Mouse (Mus musculus): ENCODE measurements at regions not wholly inside any gene's neighbourhood (a gene's known extent, or its start where the extent isn't known, plus 50 kb on each side); places are given as distances from the start of the nearest gene placed in this dataset.

- ATAC-seq (ENCODE audit: extremely low read depth, insufficient number of reproducible peaks, low FRiP score, poor library complexity, severe bottlenecking) (no peak), DNase-seq (ENCODE audit: low spot score) (no peak)
- no peak overlapping the region for H3K4me3 ChIP-seq (ENCODE audit: low read depth, low read length)
- no peaks in the 10 kb centered on the region for H3K27me3 ChIP-seq (ENCODE audit: insufficient read depth, low read length)
- peaks cover 34% of the 10 kb centered on the region for H3K9me3 ChIP-seq (replicated peaks)
- no peak for TF ChIP-seq GATA1 (IDR thresholded peaks at IDR 0.05; ENCODE audit: borderline replicate concordance, low read length)
- TF ChIP-seq GATA2 (IDR thresholded peaks at IDR 0.05; ENCODE audit: borderline replicate concordance, low read depth, low read length): no peak
- TF ChIP-seq POLR2AphosphoS5 (IDR thresholded peaks at IDR 0.05; ENCODE audit: insufficient replicate concordance, low read depth, low read length): no peak
- no peak for TF ChIP-seq TAL1 (conservative IDR thresholded peaks at IDR 0.05; ENCODE audit: low read depth, low read length)
- no peak for TF ChIP-seq CTCF (IDR thresholded peaks at IDR 0.05; ENCODE audit: low read depth, low read length)
- H3K36me3 ChIP-seq (replicated peaks): no peaks in the 10 kb centered on the region
- no peaks in the 10 kb centered on the region for H3K4me1 ChIP-seq (ENCODE audit: insufficient read depth, low read depth, low read length)
These were observed 104.6 kb upstream of the Ypel5 start for GRCm38 (mm10) chr17:72731691-72732090.

GRCm38 (mm10) chr17:72731175-72731574 lies 105.1 kb upstream of the Ypel5 start:
- Histone ChIP-seq H3K9me3 (replicated peaks) (peaks cover 29% of the 10 kb centered on the region), H3K36me3 (replicated peaks) (no peaks in the 10 kb centered on the region), H3K27me3 (ENCODE audit: insufficient read depth, low read length) (no peaks in the 10 kb centered on the region), H3K4me3 (ENCODE audit: low read depth, low read length) (no peak overlapping the region), H3K4me1 (ENCODE audit: insufficient read depth, low read depth, low read length) (no peaks in the 10 kb centered on the region)
- TF ChIP-seq CTCF (IDR thresholded peaks at IDR 0.05; ENCODE audit: low read depth, low read length) (no peak), GATA2 (IDR thresholded peaks at IDR 0.05; ENCODE audit: borderline replicate concordance, low read depth, low read length) (no peak), GATA1 (IDR thresholded peaks at IDR 0.05; ENCODE audit: borderline replicate concordance, low read length) (no peak), TAL1 (conservative IDR thresholded peaks at IDR 0.05; ENCODE audit: low read depth, low read length) (no peak), POLR2AphosphoS5 (IDR thresholded peaks at IDR 0.05; ENCODE audit: insufficient replicate concordance, low read depth, low read length) (no peak)
- ATAC-seq (ENCODE audit: extremely low read depth, insufficient number of reproducible peaks, low FRiP score, poor library complexity, severe bottlenecking) (no peak), DNase-seq (ENCODE audit: low spot score) (no peak)

GRCm38 (mm10) chr17:72720753-72721152 lies 115.5 kb upstream of the Ypel5 start:
- no peak for ATAC-seq (ENCODE audit: extremely low read depth, insufficient number of reproducible peaks, low FRiP score, poor library complexity, severe bottlenecking)
- no peak for DNase-seq (ENCODE audit: low spot score)
- Histone ChIP-seq H3K4me3 (ENCODE audit: low read depth, low read length) (no peak overlapping the region), H3K27me3 (ENCODE audit: insufficient read depth, low read length) (no peaks in the 10 kb centered on the region), H3K4me1 (ENCODE audit: insufficient read depth, low read depth, low read length) (no peaks in the 10 kb centered on the region), H3K9me3 (replicated peaks) (peaks cover 24% of the 10 kb centered on the region), H3K36me3 (replicated peaks) (no peaks in the 10 kb centered on the region)
- TF ChIP-seq GATA2 (IDR thresholded peaks at IDR 0.05; ENCODE audit: borderline replicate concordance, low read depth, low read length) (no peak), TAL1 (conservative IDR thresholded peaks at IDR 0.05; ENCODE audit: low read depth, low read length) (no peak), GATA1 (IDR thresholded peaks at IDR 0.05; ENCODE audit: borderline replicate concordance, low read length) (no peak), CTCF (IDR thresholded peaks at IDR 0.05; ENCODE audit: low read depth, low read length) (no peak), POLR2AphosphoS5 (IDR thresholded peaks at IDR 0.05; ENCODE audit: insufficient replicate concordance, low read depth, low read length) (no peak)

- TF ChIP-seq TAL1 (conservative IDR thresholded peaks at IDR 0.05; ENCODE audit: low read depth, low read length) (no peak), GATA2 (IDR thresholded peaks at IDR 0.05; ENCODE audit: borderline replicate concordance, low read depth, low read length) (no peak), POLR2AphosphoS5 (IDR thresholded peaks at IDR 0.05; ENCODE audit: insufficient replicate concordance, low read depth, low read length) (no peak), GATA1 (IDR thresholded peaks at IDR 0.05; ENCODE audit: borderline replicate concordance, low read length) (no peak), CTCF (IDR thresholded peaks at IDR 0.05; ENCODE audit: low read depth, low read length) (no peak)
- no peak overlapping the region for H3K4me3 ChIP-seq (ENCODE audit: low read depth, low read length)
- H3K9me3 ChIP-seq (replicated peaks): peaks cover 27% of the 10 kb centered on the region
- no peaks in the 10 kb centered on the region for H3K36me3 ChIP-seq (replicated peaks)
- H3K4me1 ChIP-seq (ENCODE audit: insufficient read depth, low read depth, low read length): no peaks in the 10 kb centered on the region
- H3K27me3 ChIP-seq (ENCODE audit: insufficient read depth, low read length): no peaks in the 10 kb centered on the region
- no peak for DNase-seq (ENCODE audit: low spot score)
- no peak for ATAC-seq (ENCODE audit: extremely low read depth, insufficient number of reproducible peaks, low FRiP score, poor library complexity, severe bottlenecking)
These were observed 115.2 kb upstream of the Alk start for GRCm38 (mm10) chr17:72719618-72720017.

- no peak for TF ChIP-seq POLR2AphosphoS5 (IDR thresholded peaks at IDR 0.05; ENCODE audit: insufficient replicate concordance, low read depth, low read length)
- no peak for TF ChIP-seq CTCF (IDR thresholded peaks at IDR 0.05; ENCODE audit: low read depth, low read length)
- no peak for TF ChIP-seq GATA1 (IDR thresholded peaks at IDR 0.05; ENCODE audit: borderline replicate concordance, low read length)
- TF ChIP-seq GATA2 (IDR thresholded peaks at IDR 0.05; ENCODE audit: borderline replicate concordance, low read depth, low read length): no peak
- no peak for TF ChIP-seq TAL1 (conservative IDR thresholded peaks at IDR 0.05; ENCODE audit: low read depth, low read length)
- H3K9me3 ChIP-seq (replicated peaks): peaks cover 53% of the 10 kb centered on the region
- H3K4me3 ChIP-seq (ENCODE audit: low read depth, low read length): no peak overlapping the region
- no peaks in the 10 kb centered on the region for H3K4me1 ChIP-seq (ENCODE audit: insufficient read depth, low read depth, low read length)
- no peaks in the 10 kb centered on the region for H3K36me3 ChIP-seq (replicated peaks)
- H3K27me3 ChIP-seq (ENCODE audit: insufficient read depth, low read length): no peaks in the 10 kb centered on the region
- no peak for ATAC-seq (ENCODE audit: extremely low read depth, insufficient number of reproducible peaks, low FRiP score, poor library complexity, severe bottlenecking)
- no peak for DNase-seq (ENCODE audit: low spot score)
These were observed 87.2 kb upstream of the Alk start for GRCm38 (mm10) chr17:72691630-72692029.

GRCm38 (mm10) chr17:72689606-72690005 lies 85.2 kb upstream of the Alk start:
- H3K4me1 ChIP-seq (ENCODE audit: insufficient read depth, low read depth, low read length): no peaks in the 10 kb centered on the region
- no peaks in the 10 kb centered on the region for H3K27me3 ChIP-seq (ENCODE audit: insufficient read depth, low read length)
- H3K9me3 ChIP-seq (replicated peaks): peaks cover 59% of the 10 kb centered on the region
- H3K4me3 ChIP-seq (ENCODE audit: low read depth, low read length): no peak overlapping the region
- H3K36me3 ChIP-seq (replicated peaks): no peaks in the 10 kb centered on the region
- ATAC-seq (ENCODE audit: extremely low read depth, insufficient number of reproducible peaks, low FRiP score, poor library complexity, severe bottlenecking): no peak
- TF ChIP-seq GATA2 (IDR thresholded peaks at IDR 0.05; ENCODE audit: borderline replicate concordance, low read depth, low read length): no peak
- no peak for TF ChIP-seq GATA1 (IDR thresholded peaks at IDR 0.05; ENCODE audit: borderline replicate concordance, low read length)
- no peak for TF ChIP-seq CTCF (IDR thresholded peaks at IDR 0.05; ENCODE audit: low read depth, low read length)
- TF ChIP-seq TAL1 (conservative IDR thresholded peaks at IDR 0.05; ENCODE audit: low read depth, low read length): no peak
- no peak for DNase-seq (ENCODE audit: low spot score)

All from G1E (cell line).